Mouse (Mus musculus) gastrocnemius, adult 8-10 months (tissue): ENCODE results near the gene Tsc22d2. TPM values are rescaled to one million over a fixed set of nuclear protein-coding genes. Genes with fewer than 3 reads are reported as not detected.
"Not testable (repeated sequence)": the region's sequence is repeated elsewhere in the genome, so short reads cannot be mapped to it uniquely, and the experiment has no call there.

ENCODE experiments used
- DNase-seq, 2 experiments: peaks; one replicate each; pipeline ENCODE4 v3.0.0; 2022; ENCODE audit warnings: low spot score in 2 of 2
- total RNA-seq, 4 experiments: library from RNA; stranded (reverse); gene quantifications; 2 replicates each; pipeline ENCODE4 v1.2.4; 2022

Gene Tsc22d2
- total RNA-seq, 4 experiments from 2014 or later: 23.7 to 29.8 (median 26.0) TPM

DNA sequence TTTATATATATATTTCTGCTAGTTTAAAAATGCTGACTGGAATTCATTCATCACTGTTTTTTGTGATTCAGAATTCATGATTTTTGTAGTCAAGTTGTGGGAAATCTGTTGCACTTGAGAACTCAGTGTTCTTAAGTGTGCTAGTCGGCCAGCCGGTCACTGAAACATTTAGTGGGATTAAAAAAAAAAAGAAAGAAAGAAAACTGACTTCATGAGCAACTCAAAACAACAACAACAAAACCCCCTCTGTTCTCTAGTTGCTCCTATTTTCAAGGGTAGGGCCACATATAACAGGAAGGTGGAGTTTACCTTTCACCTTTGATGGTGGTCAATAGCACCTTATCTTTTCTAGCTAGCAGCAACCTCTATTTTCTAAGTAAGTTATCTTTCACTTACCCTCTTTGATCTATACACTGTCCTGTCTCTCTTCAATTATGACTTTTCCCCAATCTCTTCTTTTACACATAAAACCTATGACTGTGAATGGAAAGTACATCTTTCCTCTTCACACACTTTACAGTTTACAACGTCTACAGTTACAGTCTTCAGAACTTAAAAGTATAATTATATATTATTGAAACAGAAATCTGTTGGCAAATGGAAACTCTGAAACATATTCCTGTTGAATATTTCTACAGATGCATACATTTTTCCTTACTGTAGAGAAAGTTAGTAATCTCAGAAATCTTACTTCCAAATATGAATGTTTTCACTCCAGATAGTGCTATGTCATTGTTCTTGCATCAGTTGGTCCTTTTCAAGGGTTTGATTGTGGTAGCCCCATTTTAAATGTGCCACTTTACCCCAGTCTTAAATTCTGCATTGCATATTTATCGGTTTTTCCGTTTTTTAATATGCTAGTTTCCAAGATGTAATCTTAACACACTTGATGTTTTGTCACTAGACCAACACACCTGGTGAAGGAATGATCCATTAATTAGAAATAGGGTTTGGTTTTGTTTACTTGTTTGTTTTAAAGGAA is 4.5 kb downstream of the Tsc22d2 start:
- no peak for DNase-seq

DNA sequence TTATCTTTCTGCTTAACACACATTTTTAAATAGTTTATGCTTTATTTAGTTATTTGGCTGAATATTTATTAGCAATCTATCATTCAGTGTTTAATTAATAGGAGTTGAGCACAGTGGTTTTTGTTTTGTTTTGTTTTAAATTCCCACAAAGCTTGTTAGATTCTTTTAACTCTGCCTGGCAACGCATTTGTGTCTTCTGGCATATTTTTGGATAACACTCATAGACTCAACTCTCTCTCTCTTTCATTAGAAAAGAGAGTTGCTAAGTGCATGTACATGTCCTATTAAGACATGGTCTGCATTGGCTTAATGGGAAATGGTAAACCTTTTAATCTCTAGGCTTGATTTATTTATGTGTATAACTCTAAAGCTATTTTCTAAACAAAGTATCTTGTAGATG is 14.3 kb downstream of the Tsc22d2 start:
- DNase-seq: no peak

DNA sequence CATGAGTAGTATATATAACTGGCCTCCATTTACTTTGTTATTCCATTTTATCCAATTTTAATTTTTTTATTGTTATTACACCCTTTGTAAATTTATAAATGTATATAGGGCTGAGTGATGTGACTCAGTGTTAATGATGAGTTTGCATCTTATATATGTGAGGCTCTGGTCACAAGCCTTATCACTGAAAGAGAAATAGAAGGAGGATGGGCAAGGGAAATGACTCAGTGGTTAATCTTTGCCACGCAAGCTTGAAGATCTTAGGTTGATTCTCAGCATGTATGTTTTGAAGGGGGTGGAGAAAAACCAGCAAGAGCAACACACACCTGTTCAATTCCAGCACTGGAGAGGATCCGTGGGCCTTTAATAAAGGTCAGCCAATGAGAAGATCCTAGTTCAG is 19.9 kb downstream of the Tsc22d2 start:
- DNase-seq: no peak

DNA sequence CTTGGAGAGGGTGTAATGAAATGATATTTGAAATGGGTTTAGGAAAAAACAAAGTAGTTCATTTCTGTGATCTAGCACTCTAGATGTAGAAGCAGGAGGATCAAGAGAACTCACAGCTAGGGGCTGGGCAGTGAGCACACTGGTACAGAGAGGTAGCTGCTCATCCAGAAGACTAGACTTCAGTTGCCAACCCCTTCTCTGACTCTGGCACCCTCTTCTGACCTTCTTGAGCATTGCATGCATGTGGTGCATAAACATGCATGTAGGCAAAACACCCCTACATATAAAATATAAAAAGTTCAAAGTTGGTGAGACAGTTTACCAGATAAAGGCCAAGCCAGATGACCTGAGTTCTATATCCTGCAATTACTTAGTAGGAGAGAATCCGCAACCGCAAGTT is 33.7 kb downstream of the Tsc22d2 start:
- no peak for DNase-seq

DNA sequence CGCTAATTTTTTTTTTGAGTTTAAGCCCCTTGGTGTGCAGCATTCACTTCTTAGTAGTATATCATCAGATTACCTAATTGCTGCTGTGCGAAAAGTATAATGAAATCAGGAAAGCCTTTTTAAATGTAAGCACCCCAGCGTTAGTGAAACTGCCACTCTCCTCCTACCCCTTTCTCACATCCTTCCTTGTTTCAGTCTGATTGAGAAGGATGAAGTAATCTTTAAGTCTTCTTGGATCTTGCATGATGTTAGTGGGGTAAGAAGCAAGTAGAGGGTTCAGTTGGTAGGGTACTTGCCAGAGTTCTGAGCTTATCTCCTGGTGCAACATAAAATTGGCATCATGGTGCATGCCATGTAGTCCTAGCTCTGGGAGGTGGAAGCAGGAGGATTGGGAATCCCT is 35.0 kb downstream of the Tsc22d2 start:
- no peak for DNase-seq

DNA sequence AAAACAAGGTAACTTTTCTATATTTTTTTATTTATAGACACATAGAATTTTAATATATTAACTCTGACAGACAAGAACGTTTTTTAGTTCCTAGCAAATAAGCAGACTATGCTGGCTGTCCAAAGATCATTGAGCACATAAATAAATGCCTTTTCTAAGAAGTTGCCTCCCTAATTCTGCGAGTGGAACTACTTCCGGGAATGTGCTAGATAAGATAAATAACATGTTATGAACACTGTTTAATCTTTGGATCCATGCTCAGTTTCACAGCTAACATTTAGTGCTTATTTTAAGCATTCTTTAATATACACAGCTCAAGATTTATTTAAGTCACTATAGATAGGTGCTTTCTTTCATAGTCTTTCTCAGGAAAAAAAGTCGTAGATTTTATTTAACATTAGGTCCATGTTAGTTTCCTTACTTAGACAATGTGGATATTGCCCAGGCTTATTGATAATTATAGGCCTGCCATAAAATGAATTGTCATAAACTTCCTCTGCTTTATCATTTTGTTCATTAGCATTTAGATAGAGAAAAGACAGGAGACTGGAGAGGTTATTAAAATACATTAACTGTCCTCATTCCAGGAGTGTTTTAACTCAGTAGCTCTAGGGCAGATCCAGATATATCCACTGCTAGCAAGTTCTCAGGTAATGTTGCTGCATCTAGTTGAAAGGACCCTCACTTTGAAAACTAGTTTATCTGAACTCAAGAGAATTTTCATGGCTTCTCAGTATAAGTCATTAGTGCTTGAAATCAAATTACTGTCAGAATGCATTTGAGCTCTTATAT is 40.1 kb downstream of the Tsc22d2 start:
- no peak for DNase-seq

DNA sequence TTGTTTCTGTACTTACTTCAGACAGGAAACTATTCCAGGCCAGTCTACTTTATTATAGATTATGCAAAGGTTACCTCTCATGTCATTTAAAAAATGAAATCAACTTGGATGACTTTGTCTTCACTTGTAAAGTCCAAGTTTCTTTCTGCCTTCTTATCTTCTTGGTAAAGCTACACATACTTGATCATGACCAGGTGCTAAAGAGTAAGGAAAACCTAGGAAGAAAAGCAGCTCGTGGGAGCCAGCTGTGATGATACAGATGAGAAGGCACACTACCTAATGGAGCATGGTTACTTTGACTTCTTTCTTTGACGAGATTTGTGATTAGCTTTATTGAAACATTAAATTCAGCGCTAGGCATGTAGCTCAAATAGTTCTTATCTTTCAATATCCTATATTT is 40.7 kb downstream of the Tsc22d2 start:
- no peak for DNase-seq

DNA sequence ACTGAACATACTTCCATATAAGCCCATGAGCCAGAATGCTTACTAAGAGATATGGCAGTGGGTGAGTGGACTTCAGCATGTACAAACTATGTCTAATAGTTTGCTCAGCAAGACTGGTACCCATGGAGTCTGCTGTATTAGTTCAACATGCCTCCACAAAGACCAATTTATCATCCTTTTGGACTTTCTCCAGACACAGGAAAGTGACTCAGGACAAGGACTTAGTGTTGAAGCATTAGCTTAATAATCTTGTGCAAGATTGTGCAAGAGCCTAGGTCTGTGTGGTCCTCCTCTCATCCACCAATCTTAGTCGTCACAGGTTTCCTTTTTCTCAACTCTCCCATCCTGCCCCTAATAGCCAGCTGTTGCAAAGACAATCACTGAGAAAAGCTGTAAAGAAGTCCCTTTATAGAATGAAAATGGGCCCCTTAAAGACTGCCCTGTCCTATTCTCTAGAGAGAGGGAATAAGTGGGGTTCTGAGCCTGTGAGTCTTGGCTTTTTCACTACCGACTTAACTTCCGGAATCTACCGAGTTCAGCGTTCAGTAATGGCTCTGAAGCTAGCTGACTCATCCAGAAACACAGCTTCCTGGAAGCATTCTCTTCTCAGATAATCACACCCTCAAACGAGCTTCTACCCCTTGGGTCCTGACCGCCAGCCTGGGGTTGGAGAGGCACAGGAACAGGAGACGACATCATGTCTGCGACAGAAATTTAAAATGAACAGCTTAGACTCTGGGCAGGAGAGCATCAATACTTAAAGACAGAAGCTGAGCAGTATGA is 55.3 kb downstream of the Tsc22d2 start:
- no peak for DNase-seq

DNA sequence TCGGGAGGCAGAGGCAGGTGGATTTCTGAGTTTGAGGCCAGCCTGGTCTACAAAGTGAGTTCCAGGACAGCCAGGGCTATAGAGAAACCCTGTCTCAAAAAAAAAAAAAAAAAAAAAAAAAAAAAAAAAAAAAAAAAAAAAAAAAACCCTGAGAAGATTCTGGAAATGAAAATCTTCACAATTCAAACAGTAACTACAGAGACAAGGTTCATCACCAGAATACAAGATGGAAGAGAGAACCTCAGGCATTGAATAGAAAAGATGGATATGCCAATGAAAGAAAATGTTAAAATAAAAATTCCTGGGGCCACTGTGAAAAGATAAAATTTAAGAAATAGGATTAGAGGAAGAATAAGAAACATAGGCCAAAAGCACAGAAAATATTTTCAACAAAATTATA is 60.8 kb downstream of the Tsc22d2 start:
- not testable (repeated sequence) for DNase-seq

DNA sequence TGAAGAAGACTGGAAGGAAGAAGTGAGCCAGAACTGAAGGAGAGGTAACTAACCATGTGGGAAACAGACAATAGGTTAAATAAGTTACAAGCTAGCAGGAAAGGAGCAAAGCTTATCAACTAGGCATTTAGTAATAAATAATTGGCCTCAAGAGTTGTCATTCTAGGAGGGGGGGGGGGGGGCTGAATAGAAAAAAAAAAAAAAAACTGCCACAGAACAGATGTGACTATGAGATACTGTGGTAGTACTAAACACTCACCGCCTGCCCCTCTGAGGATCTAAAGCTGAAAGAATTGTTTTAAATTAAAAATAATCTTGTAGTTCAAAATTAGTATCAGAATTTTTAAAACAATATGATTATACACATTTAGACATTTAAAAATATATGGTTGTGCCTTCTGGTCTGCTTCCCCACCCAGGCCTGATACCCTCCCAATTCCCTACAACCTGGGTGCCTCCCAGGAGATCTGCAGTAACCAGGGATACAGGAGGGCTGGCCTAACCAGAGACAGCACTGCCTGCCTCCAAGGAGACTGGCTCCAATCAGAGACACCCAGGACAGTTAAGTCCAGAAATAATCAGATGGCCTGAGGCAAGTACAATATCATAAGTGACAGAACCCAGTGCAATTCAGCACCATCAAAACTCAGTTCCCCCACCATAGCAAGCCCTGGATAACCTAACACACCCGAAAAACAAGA is 64.4 kb downstream of the Tsc22d2 start:
- no peak for DNase-seq

DNA sequence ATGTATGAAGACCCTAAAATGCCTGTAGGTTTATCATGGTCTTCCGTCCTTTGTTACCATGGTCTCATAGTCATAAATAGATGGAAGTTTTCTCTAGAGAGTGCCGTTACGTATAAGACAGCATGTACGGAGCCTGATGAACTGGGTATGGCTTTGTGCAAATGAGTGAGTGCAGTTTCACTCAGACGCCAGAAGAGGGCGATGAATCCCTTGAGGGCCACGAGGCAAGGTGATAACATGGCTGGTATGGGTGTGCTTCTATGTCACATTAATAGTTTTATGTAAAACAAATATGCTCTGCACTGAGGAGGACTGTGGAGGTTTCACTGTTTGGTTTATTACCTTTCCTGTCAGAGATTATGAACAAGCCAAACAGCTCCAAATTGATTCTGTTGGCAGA is 71.4 kb downstream of the Tsc22d2 start:
- no peak for DNase-seq

DNA sequence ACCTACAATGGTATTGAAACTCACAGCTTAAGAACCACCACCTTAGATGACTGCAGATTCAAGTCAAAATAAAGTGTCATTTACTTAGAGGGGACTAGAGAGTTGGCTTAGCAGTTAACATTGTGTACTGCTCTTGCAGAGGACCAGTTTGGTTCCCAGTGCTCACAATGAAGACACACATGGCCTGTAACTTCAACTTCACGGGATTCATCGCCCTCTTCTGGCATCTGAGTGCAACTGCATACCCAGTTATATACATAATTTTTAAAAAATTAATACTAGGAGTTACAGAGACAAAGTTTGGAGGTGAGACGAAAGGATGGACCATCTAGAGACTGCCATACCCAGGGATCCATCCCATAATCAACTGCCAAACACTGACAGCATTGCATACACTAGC is 72.6 kb downstream of the Tsc22d2 start:
- DNase-seq: no peak

DNA sequence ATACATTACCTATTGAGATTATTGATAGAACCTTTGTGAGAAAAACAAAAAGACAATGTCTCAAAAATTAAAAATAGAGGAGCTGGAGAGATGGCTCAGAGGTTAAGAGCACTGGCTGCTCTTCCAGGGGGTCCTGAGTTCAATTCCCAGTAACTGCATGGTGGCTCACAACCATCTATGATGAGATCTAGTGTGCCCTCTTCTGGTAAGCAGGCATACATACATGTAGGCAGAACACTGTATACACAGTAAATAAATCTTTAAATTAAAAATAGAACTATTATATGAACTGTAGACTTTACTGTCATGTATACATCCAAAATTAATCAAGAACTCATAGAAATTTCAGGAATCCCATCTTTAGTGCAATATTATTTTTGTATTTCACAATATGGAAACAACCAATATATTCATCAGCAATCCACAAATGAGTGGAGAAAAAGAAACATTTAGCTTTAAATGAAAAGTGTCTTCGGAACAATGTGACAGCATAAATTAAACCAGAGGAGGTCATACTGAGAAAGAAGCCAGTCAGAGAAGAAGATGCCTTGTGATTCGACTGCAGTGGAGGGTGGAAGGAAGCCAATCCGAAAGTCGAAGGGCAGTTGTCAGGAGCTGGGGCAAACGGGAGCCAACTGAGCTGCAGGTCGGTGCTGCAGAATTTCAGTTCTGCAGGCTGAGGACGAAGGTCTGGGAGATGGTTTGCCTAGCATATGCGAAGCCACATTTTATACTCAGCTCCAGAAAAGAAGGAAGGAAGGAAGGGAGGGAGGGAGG is 73.7 kb downstream of the Tsc22d2 start:
- DNase-seq: no peak

DNA sequence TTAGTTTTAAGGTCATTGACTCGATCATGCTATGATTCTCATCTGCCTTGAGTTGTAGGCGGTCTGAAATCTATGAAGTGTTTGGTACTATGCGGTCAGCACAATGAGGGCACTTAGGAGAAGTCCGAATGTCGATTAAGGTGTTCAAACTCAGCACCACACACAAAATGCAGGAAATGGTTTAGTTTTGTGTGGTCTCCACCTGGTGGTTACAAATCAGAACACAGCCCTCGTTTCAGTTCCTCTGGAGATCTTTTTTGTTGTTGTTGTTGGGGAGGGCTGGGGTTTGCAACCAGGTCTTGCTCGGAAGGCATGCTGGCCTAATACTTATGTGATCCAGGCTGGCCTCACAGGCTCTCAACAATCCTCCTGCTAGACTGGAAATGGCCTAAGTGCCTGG is 76.3 kb downstream of the Tsc22d2 start:
- DNase-seq: no peak

DNA sequence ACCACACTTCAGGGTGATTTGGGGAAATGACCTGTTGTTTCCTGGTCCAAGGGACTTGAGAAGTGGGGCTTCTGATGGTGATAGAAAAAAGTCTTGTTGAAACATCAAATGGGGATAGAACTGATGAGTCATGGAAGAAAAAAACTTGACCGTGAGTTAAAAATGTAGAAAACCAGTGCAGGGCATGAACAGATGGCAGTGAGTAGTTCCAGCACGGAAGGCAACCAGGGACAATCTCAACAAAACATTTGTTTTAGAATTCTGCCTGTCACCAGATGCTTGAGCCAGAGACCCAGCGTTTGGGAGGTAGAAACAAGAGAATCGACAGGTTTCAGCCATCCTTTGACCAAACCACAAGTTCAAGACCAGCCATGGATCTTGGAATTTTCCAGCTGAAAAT is 79.1 kb downstream of the Tsc22d2 start:
- no peak for DNase-seq

DNA sequence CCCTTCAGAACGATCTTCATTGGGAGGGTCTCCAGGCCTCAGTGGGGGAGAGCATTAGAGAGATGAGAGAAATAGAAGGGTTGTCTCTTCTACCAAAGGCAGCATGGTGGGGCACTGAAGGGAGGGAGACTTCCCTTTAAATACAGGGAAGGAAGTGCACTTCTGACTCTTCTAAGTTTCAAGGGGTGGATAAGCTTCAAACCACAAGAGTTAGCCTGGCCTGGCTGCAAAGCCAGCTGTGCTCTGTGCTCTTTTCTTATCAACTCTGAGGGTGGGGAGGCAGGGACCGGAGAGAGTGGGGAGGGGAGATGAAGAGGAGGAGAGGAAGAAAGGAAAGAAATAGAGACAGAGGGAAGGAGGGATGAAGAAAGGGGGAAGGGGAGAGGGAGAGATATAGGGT is 87.4 kb downstream of the Tsc22d2 start:
- DNase-seq: no peak

DNA sequence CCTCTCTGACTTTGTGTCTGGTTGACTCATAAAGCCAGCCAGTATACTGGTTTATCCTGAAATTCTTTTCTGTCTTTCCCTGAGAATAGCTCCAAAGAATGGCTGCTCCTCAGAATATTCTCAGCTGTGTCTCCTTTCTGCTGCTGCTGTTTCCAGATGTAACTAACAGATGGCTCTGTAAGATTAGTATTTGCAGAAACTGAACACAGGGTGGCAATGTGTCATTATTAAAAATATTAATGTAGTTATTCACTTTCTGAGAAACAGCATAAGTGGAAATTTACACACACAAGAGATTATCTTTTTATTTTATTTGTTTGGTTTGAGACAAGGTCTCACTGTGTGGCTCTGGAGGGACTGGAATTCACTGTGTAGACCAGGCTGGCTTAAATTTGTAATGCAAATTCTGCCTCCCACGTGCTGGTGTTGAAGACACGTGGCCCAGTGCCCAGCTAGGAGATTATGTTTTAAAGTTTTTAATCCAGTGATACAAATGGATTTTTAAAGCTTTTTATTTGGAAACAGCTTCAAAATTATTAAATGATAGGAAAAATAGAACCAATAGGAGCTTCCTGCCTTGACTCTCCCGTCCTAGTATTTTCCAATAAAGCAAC is 89.3 kb downstream of the Tsc22d2 start:
- DNase-seq: no peak

DNA sequence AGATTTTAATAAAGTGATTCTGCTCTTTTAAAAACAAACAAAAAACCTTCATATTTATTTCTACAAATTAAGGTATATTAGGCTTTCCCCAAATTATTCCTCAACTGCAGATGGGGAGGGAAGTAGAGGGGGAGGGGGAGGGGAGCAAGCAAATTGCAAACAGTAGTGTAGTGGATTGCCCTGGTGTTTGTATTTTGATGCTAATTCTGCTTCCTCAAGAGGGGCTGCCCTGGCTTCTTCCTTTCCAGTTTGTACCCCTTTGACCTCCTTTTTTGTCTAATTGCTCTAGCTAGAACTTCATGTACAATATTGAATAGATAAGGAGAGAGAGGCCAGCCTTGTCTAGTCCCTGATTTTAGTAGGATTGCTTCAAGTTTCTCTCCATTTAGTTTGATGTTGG is 90.2 kb downstream of the Tsc22d2 start:
- DNase-seq: no peak

DNA sequence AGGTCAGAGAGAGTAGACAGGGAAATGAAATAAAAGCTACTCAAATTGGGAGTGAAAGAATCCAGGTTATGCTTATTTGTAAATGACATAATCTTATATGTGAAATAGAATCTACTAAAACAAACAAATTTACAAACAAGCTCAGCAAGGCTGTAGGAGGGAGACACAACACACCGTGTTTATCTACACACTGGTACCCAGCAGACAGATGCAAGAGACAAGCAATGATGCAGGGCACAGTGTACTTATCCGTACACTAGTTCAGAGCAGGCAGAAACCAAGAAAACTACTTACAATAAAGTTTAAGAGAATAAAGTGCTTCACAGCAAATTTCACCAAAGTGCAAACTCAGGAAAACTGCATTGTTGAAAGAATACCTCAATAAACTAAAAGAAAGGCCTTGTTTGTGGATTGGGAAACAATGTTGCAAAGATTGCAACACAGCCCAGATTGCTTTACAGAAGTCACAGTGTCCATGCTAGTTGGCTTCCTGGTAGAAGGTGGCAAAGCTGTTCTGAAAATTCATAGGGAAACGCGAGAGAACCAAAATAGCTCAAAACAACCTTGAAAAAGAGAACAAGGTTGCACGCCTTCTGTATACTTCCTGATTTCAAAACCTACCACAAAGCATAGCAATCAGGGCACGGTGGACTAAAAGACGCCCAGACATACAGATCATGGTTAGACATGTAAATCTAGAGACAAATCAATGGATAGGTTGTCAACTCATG is 93.7 kb downstream of the Tsc22d2 start:
- DNase-seq: no peak
